Mouse (Mus musculus) telencephalon, adult 2 months (tissue): Measurements from ENCODE around the gene Tspan2.

Source experiments
- DNase-seq: peaks from one replicate; pipeline ENCODE4 v3.0.0-alpha.2; 2011; ENCODE audit warnings: low read depth, low spot score

Gene Tspan2

DNA sequence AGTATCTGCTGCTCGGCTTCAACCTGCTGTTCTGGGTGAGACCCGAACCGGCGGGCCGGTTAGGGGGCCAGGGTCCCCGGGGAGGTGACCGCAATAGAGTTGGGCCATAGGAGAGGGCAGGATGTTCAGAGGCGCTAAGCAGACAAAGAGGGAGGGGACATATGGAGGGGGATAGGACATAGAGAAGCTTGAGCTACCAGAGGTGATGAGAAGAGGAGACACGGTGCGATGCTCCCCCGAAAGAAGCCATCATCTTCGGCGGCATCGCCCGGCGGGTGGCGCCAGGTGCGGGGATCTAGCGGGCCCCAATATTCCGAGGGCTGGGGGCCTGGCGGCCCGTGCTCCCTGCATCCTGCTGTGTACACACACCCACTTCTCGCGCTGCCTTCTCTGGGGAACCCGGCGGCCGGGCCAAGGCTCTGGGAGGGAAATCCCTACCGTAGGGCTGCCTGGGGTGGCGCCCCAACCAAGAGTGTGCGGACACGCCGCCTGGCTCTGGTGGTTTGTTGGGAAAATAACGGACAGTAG lies 766 bp downstream of the Tspan2 start:
- no peak for DNase-seq

- DNase-seq = no peak
Measured at GRCm38 (mm10) chr3:102735638-102736037, 1.3 kb downstream of the Tspan2 start.

- DNase-seq = no peak
Measured at GRCm38 (mm10) chr3:102736436-102736835, 2.1 kb downstream of the Tspan2 start.

DNA sequence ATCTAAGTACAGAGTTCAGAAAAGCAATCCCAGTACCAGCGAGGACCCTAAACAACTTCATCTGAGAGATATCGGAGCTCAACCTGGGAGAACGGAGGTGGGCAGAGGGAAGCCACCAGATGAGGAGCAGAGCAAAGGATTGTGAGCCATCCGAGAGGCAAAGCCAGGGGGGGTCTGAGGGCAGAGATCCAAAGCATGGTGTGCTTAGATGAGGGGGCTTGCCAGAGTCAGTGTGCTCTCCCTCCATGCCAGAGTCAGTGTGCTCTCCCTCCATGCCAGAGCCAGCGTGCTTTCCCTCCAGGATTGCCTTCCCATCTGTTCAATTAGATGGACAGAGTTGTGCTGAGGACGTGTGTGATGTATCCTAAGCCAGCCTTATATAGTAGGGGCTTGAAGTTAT lies 2.8 kb downstream of the Tspan2 start:
- DNase-seq = no peak

DNA sequence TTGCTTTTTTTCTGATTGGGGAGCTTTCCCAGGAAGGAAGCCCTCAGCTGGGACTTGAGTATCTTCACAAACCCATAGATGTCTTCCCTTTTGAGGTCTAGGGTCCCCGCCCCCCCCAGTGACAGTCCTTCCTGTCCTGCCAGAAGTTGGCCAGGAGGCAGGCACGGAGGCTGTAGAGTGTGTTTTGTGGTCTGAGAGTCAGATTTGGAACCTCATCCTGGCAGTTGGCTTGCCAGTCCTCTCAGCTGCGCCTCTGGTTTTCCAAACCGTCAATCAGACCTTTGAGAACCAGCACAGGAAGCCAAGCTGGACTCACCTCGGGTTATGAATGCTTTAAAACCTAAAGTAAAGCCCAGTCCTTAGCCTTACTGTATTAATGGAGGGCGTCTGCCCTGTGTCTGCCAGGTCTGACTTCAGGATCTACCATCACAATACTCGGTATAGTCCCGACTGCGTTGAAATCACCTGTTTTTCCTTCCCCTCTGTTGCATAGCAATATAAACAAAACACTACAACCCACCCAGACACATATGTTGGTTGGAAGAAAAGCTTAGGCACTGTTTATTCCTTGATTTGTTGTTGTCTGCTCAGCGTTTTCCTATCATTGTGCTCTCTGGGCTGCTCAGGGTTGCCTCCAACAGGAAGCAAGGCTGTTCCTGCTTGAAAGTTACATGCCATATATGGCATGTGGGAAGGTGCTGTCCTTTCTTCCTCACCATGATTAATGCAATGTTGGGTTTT lies 4.0 kb downstream of the Tspan2 start:
- no peak for DNase-seq

DNA sequence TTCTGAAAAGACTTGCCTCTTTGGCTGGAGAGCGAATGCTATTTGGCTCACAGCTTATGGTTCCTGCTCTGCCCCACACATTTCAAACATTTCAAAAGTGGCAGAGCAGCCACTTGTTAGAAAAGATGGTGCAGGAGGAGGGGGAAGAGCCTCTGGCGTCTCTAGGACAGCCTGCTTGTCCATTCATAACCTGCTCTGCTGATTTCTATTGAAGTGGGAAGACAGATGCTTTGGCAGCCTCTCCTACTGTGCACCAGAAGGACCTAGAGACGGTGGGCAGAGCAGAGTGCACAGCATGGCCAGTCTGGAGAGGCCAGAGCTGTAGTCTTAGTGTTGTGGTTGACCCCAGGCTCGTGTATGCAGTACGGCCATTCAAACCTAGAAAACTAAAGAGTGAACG lies 4.6 kb downstream of the Tspan2 start:
- no peak for DNase-seq

DNA sequence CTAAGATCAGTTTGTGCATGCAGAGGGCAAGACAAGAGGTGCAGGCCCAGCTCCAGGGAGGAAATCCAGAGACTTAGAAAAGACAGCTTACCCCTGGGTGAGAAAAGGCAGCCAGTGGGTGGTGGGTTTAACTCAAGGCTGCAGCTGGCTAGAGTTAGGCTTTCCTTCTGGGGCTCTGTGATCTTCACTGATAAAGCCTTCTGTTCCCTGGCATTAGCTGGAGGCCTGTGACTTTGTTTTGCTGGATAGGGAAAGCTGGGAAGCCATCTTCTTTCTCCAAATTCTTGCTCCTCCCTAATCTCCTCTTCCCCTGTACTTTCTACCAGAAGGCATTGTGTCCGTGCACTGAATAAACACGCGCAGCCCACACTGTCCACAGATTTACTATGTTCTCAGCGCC lies 8.4 kb downstream of the Tspan2 start:
- DNase-seq = no peak

DNA sequence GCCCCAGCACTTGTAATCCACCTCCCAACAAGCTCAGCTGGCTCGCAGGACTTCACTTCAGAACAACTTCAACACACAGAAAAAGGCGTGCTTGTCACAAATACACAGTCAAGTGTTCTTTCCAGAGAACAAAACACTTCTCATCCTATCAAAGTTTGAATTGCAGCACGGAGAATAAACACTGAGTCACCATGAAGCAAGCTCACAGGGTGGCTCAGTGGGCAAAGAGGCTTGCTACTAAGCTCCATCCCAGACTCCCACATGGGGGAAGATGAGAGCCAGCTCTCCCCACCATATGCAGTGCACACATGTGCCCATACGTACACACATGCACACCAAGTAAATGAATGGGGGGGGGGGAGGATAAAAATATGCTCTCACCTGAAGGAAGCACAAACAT lies 8.9 kb downstream of the Tspan2 start:
- no peak for DNase-seq

GRCm38 (mm10) chr3:102743781-102744471 lies 9.6 kb downstream of the Tspan2 start:
- DNase-seq = no peak

- no peak for DNase-seq
Measured at GRCm38 (mm10) chr3:102744657-102745056, 10.3 kb downstream of the Tspan2 start.

DNA sequence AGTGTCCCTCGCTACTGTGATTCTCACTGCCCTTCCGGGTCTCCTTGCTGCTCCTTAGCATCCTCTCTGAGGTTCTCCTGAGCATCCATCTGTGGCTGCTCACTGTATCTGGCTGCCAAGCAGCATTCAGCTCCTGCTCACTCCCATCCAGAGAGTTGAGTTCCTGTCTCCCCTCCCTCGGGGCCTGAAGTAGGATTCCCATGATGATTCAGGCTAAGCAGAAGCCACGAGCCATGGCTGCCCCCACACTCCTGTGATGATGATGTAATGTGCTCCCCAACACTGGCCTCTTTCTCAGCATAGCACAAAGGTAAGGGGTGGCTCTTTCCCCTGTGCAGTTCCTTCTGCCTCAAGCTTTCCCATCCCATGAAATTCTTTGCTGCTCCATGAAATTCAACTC lies 11.8 kb downstream of the Tspan2 start:
- no peak for DNase-seq

DNA sequence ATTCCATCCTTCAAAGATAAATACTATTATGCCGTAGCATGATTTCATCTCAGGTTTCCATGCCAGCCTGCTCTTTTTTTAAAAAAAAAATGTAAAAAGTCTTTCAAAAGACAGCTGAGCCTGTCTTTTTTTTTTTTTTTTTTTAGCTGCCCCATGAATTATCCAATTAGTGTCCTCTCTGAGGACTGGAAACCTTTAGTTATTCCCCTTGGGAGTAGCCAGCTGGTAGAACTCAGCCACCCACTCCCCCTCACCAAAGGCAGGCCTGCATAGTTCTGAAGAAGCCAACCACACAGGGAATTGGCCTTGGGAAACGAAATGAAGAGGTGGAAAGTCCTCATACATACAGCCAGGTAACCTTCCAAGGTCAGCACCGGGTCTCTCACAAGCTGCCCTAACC lies 13.7 kb downstream of the Tspan2 start:
- no peak for DNase-seq

DNA sequence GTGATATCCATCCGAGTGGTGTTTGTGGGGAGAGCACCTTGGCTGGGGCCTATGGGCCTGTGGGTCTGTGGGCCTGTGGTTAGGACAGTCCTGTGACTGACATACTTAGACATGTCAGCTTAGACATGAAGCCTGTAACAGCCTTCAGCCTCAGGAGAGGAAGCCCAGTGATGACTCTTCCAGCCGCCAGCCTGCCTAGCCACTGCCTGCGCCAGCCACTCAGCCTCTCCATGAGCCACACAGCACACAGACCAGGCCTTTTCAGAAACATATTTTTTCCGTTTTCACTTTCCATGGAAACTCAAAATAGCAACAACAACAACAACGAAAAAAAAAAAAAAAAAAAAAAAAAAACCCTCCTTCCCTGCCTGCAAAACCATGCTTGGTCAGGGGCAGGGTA lies 14.4 kb downstream of the Tspan2 start:
- no peak for DNase-seq

- no peak for DNase-seq
Measured at GRCm38 (mm10) chr3:102751136-102751535, 16.8 kb downstream of the Tspan2 start.

GRCm38 (mm10) chr3:102751536-102751935 lies 17.2 kb downstream of the Tspan2 start:
- DNase-seq = no peak

DNA sequence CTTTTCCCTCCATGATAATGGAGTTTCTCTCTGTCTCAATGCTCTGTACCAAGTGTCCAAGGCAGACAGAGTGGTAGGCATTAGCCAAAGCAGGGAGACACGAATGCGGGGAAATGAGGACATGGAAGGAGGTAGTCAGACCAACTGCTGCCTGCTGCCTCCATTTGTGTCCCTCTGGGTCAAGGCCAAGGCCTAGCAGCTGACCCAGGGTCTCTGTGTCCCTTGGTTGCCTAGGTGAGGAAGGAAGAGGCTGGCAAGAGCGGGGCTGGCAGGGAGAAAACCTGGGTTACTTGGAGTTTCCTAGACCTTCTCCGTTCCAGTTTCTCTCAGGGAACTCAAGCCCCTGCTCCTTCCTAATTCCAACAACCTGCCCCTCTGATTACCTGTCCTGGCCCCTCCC lies 17.7 kb downstream of the Tspan2 start:
- no peak for DNase-seq

DNA sequence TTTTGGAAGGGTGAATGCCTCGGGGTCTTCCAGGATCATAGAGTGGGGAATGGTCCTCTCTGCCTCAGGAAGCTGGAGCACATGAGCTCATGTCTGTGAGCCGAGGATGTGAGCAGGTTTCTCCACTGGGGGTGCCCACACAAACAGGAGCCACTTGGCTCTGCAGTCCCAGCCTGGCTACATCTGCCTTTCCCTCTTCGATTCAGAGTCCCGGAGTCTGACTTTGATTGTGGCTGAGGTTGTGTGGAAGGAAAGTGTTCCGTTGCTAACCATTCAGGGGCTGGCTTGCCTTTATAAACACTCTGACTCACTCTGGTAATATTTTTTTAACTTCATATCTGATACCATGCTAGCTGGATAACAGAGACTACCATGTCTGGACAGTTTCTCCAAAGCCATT lies 18.1 kb downstream of the Tspan2 start:
- no peak for DNase-seq

GRCm38 (mm10) chr3:102755801-102756200 lies 21.5 kb downstream of the Tspan2 start:
- no peak for DNase-seq

DNA sequence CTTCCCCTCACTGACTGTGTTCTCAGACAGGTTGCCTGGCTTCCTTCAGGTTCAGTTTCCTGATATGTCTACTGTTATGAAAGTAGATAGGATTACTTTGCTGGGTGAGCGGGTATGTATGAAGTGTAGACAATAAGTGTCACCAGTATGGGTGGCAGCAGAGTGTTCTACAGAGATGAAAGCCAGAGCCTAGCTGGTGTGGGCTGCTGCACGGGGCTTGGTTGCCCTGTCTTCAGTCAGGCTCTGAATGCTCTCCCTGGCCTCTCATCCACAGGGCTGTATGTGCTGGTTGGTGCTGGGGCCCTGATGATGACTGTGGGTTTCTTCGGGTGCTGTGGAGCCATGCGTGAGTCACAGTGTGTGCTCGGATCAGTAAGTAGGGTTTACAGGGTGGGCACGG lies 22.7 kb downstream of the Tspan2 start:
- no peak for DNase-seq

DNA sequence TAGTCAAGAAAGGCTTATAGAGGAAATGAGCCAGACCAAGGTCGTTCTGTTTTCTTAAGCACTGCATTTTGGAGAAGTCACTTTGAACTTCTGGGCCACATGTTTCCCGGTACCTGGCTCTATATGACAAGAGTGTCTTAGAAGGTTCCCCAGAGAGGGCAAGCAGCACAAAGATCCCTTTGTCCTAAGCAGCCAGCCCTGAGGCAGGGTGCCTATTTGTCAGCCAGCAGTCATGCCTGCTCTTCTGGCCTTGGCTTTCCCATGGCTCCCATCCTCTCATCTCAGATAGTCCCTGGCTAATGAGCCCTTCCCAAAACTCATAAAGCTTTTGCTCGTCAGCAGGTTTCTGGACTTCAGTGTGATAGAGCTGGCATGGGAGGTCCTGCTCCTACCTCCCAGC lies 25.9 kb downstream of the Tspan2 start:
- DNase-seq = no peak

GRCm38 (mm10) chr3:102762388-102762787 lies 28.1 kb downstream of the Tspan2 start:
- no peak for DNase-seq

- no peak for DNase-seq
Measured at GRCm38 (mm10) chr3:102763713-102764400, 29.5 kb downstream of the Tspan2 start.

DNA sequence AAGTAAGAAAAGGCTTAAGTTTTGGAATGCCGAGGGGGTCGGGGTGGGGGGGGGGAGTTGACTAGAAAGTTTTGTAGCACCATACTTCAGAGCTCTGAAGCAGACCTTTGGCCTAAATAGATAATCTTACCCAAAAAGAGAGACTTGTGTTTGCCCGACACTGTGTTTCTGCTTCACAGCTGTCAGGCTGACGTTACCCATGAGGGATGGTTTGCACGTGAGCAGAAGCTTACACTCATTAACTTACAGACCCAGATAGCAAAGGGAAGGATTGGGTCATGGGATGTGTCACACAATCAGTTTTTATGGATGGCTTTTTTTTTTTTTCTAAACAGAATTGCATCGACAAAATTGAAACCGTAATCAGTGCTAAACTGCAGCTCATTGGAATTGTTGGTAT lies 30.5 kb downstream of the Tspan2 start:
- DNase-seq = no peak
